Mouse (Mus musculus): Measurements from ENCODE around the gene Vps51.

GRCm38 (mm10) chr19:6029426-6029825, 47.6 kb downstream of the Vps51 start:
- TF ChIP-seq GATA1 (IDR thresholded peaks at IDR 0.05; ENCODE audit: borderline replicate concordance, low read length) (no peak), FLI1 (IDR thresholded peaks at IDR 0.05; ENCODE audit: low read length) (no peak)

Data from megakaryocyte, embryonic 14.5 days (primary cell).